Comparison of ENCODE assay signal across 9 mouse cellular contexts in genomic region chr2:28446181-28446514, GRCm38 (mm10). TPM values are rescaled to one million over a fixed set of nuclear protein-coding genes. Genes with fewer than 3 reads are reported as not detected.
A peak's percentile ranks its signal among the peaks of the same experiment; 100 is the strongest.
DNase-seq lines count a peak whose midpoint lies in the region; ATAC-seq lines count a peak whose summit lies in the region.
"Had no signal": no experiment of that assay in that cellular context is flagged by ENCODE, and none has a peak within 500 bp of the region (broad histone marks: within the 10 kb centered on the region; RNA-seq: fewer than 3 reads in every experiment).

No protein-coding gene starts in this region.

- no peaks in the 10 kb centered on the region for H3K9me3 ChIP-seq in erythroblast, embryonic 14.5 days (ENCODE audit: control insufficient read depth, low read length)
- H3K9me3 ChIP-seq in neural tube, embryonic 11.5 days (ENCODE audit: control insufficient read depth, low read length), result no peaks in the 10 kb centered on the region
- H3K9me3 ChIP-seq in limb, embryonic 13.5 days, result no peaks in the 10 kb centered on the region
- H3K9me3 ChIP-seq in stomach, embryonic 16.5 days (replicated peaks; ENCODE audit: control insufficient read depth, low read length), result no peaks in the 10 kb centered on the region

- H3K4me3 ChIP-seq in erythroblast, embryonic 14.5 days (replicated peaks), result peak overlapping the region; percentile 37
- peak overlapping the region; percentile 78 for H3K4me3 ChIP-seq in neural tube, embryonic 11.5 days (ENCODE audit: low read depth, low read length)
- peak overlapping the region; percentile 77 for H3K4me3 ChIP-seq in limb, embryonic 13.5 days
- H3K4me3 ChIP-seq in stomach, embryonic 16.5 days (replicated peaks; ENCODE audit: low read length), result peak overlapping the region; percentile 70

- peak overlapping the region; percentile 99 for H3K4me2 ChIP-seq in neural tube, embryonic 11.5 days (ENCODE audit: low read depth)
- H3K4me2 ChIP-seq in limb, embryonic 13.5 days (replicated peaks), result peak overlapping the region; percentile 92
- H3K4me2 ChIP-seq in stomach, embryonic 16.5 days (ENCODE audit: low read depth, low read length), result peak overlapping the region; percentile 95

- no peak for DNase-seq in neural tube, embryonic 11.5 days (ENCODE audit: low spot score)
- DNase-seq in neural tube, embryonic 10.5 days (ENCODE audit: extremely low spot score, low spot score), result no peak
- no peak for DNase-seq in frontal cortex, postnatal 36 days (ENCODE audit: low spot score in 2 of 2)
- no peak for DNase-seq in layer of hippocampus, adult 9-10 months (ENCODE audit: low spot score)

- H3K36me3 ChIP-seq in erythroblast, embryonic 14.5 days (ENCODE audit: control insufficient read depth), result no peaks in the 10 kb centered on the region
- H3K36me3 ChIP-seq in neural tube, embryonic 11.5 days (ENCODE audit: control insufficient read depth, insufficient read depth, low read length), result no peaks in the 10 kb centered on the region
- H3K36me3 ChIP-seq in limb, embryonic 13.5 days, result peaks cover 20% of the 10 kb centered on the region
- H3K36me3 ChIP-seq in stomach, embryonic 16.5 days (ENCODE audit: control insufficient read depth, insufficient read depth, low read length), result no peaks in the 10 kb centered on the region

- H3K4me1 ChIP-seq in erythroblast, embryonic 14.5 days (ENCODE audit: control insufficient read depth), result no peaks in the 10 kb centered on the region
- peaks cover 8% of the 10 kb centered on the region; the same call in 1 of the 2 replicates for H3K4me1 ChIP-seq in neural tube, embryonic 11.5 days (ENCODE audit: control insufficient read depth, insufficient read depth, low read length)
- peaks cover 15% of the 10 kb centered on the region for H3K4me1 ChIP-seq in limb, embryonic 13.5 days
- peaks cover 3% of the 10 kb centered on the region for H3K4me1 ChIP-seq in stomach, embryonic 16.5 days (ENCODE audit: control insufficient read depth, insufficient read depth, low read length)

- no peak for ATAC-seq in erythroblast, adult 5-6 weeks (replicated peaks; ENCODE audit: low FRiP score, poor library complexity, severe bottlenecking)
- no peak for ATAC-seq in neural tube, embryonic 11.5 days (ENCODE audit: insufficient read depth, low FRiP score, low TSS enrichment)
- ATAC-seq in limb, embryonic 13.5 days (ENCODE audit: low FRiP score, low read depth), result 0 out of 2 replicates have a peak, but pooled peaks have one; percentile 13
- no peak; the same call in 1 of the 2 replicates for ATAC-seq in stomach, embryonic 16.5 days (ENCODE audit: insufficient read depth, low FRiP score)

- peaks cover 44% of the 10 kb centered on the region for H3K27me3 ChIP-seq in erythroblast, embryonic 14.5 days (ENCODE audit: control insufficient read depth)
- no peaks in the 10 kb centered on the region for H3K27me3 ChIP-seq in neural tube, embryonic 11.5 days (ENCODE audit: control insufficient read depth, insufficient read depth, low read length)
- H3K27me3 ChIP-seq in limb, embryonic 13.5 days, result 0 out of 2 replicates have a peak, but pooled peaks cover 2% of the 10 kb centered on the region
- no peaks in the 10 kb centered on the region for H3K27me3 ChIP-seq in stomach, embryonic 16.5 days (ENCODE audit: control insufficient read depth, insufficient read depth, low read length)

- H3K27ac ChIP-seq in neural tube, embryonic 11.5 days (ENCODE audit: low read depth, low read length), result no peak overlapping the region
- peak overlapping the region; percentile 70; the same call in 1 of the 2 replicates for H3K27ac ChIP-seq in limb, embryonic 13.5 days
- peak overlapping the region; percentile 44; the same call in 1 of the 2 replicates for H3K27ac ChIP-seq in stomach, embryonic 16.5 days (ENCODE audit: low read length)

- peak overlapping the region; percentile 81 for H3K9ac ChIP-seq in neural tube, embryonic 11.5 days (ENCODE audit: low read length)
- H3K9ac ChIP-seq in limb, embryonic 13.5 days, result peak overlapping the region; percentile 88
- H3K9ac ChIP-seq in stomach, embryonic 16.5 days (ENCODE audit: low read length), result peak overlapping the region; percentile 87

- 9% methylated on average over 5 of the region's 5 CpGs for WGBS in neural tube, embryonic 11.5 days
- WGBS in limb, embryonic 13.5 days, result 4% methylated on average over 5 of the region's 5 CpGs
- WGBS in stomach, embryonic 16.5 days, result 11% methylated on average over 5 of the region's 5 CpGs

RNA-seq across cellular contexts. Expression of gene Ppp1r26, which starts 0.5 kb away (rescaled TPM):
- 0.01 TPM in 1 of 2 replicates, not detected in the other for polyA plus RNA-seq in erythroblast, embryonic 14.5 days (2012)
- not detected in 2 replicates for total RNA-seq in erythroblast, adult 5-6 weeks (2015; ENCODE audit: low replicate concordance)
- 0.28 TPM in 1 of 2 replicates, not detected in the other for total RNA-seq in erythroblast, adult 5-6 weeks (2017; ENCODE audit: low replicate concordance)
- 4.0 and 5.0 TPM in 2 replicates for polyA plus RNA-seq in neural tube, embryonic 11.5 days (2014; fragmentation: Nextera tagmentation; extraction: Ambion mirVana)
- 6.2 and 7.1 TPM in 2 replicates for polyA plus RNA-seq in limb, embryonic 13.5 days (2015; fragmentation: Nextera tagmentation; extraction: Ambion mirVana)
- polyA plus RNA-seq in stomach, embryonic 16.5 days (2015; fragmentation: Nextera tagmentation; extraction: Ambion mirVana), result 3.3 and 4.2 TPM in 2 replicates

RNA-seq across cellular contexts. Expression of gene 1700007K13Rik, which starts 20.0 kb away (rescaled TPM):
- polyA plus RNA-seq in erythroblast, embryonic 14.5 days (2012), result not detected in 2 replicates
- total RNA-seq in erythroblast, adult 5-6 weeks (2015; ENCODE audit: low replicate concordance), result not detected in 2 replicates
- total RNA-seq in erythroblast, adult 5-6 weeks (2017; ENCODE audit: low replicate concordance), result not detected in 2 replicates
- 0.42 and 0.99 TPM in 2 replicates for polyA plus RNA-seq in neural tube, embryonic 11.5 days (2014; fragmentation: Nextera tagmentation; extraction: Ambion mirVana)
- 0.32 and 0.48 TPM in 2 replicates for polyA plus RNA-seq in limb, embryonic 13.5 days (2015; fragmentation: Nextera tagmentation; extraction: Ambion mirVana)
- polyA plus RNA-seq in stomach, embryonic 16.5 days (2015; fragmentation: Nextera tagmentation; extraction: Ambion mirVana), result 0.80 and 0.99 TPM in 2 replicates

RNA-seq across cellular contexts. Expression of gene Mrps2, which starts 21.7 kb away (rescaled TPM):
- 1.0 and 1.5 TPM in 2 replicates for polyA plus RNA-seq in erythroblast, embryonic 14.5 days (2012)
- 8.2 and 16.9 TPM in 2 replicates for total RNA-seq in erythroblast, adult 5-6 weeks (2015; ENCODE audit: low replicate concordance)
- 3.2 and 7.5 TPM in 2 replicates for total RNA-seq in erythroblast, adult 5-6 weeks (2017; ENCODE audit: low replicate concordance)
- 66.7 and 66.9 TPM in 2 replicates for polyA plus RNA-seq in neural tube, embryonic 11.5 days (2014; fragmentation: Nextera tagmentation; extraction: Ambion mirVana)
- 59.4 and 60.0 TPM in 2 replicates for polyA plus RNA-seq in limb, embryonic 13.5 days (2015; fragmentation: Nextera tagmentation; extraction: Ambion mirVana)
- 53.5 and 54.0 TPM in 2 replicates for polyA plus RNA-seq in stomach, embryonic 16.5 days (2015; fragmentation: Nextera tagmentation; extraction: Ambion mirVana)

RNA-seq across cellular contexts. Expression of gene Gbgt1, which starts 50.5 kb away (rescaled TPM):
- polyA plus RNA-seq in erythroblast, embryonic 14.5 days (2012), result not detected in 2 replicates
- not detected in 2 replicates for total RNA-seq in erythroblast, adult 5-6 weeks (2015; ENCODE audit: low replicate concordance)
- total RNA-seq in erythroblast, adult 5-6 weeks (2017; ENCODE audit: low replicate concordance), result not detected in 2 replicates
- 0.82 TPM in 1 of 2 replicates, not detected in the other for polyA plus RNA-seq in neural tube, embryonic 11.5 days (2014; fragmentation: Nextera tagmentation; extraction: Ambion mirVana)
- 0.94 and 0.95 TPM in 2 replicates for polyA plus RNA-seq in limb, embryonic 13.5 days (2015; fragmentation: Nextera tagmentation; extraction: Ambion mirVana)
- polyA plus RNA-seq in stomach, embryonic 16.5 days (2015; fragmentation: Nextera tagmentation; extraction: Ambion mirVana), result 3.2 and 3.5 TPM in 2 replicates
- polyA plus RNA-seq: C2C12 had no signal

RNA-seq across cellular contexts. Expression of gene Gm10134, which starts 59.7 kb away (rescaled TPM):
- polyA plus RNA-seq in erythroblast, embryonic 14.5 days (2012), result not detected in 2 replicates
- 5.9 TPM in 1 of 2 replicates, not detected in the other for total RNA-seq in erythroblast, adult 5-6 weeks (2015; ENCODE audit: low replicate concordance)
- total RNA-seq in erythroblast, adult 5-6 weeks (2017; ENCODE audit: low replicate concordance), result not detected in 2 replicates
- 1.0 TPM in 1 of 2 replicates, not detected in the other for polyA plus RNA-seq in neural tube, embryonic 11.5 days (2014; fragmentation: Nextera tagmentation; extraction: Ambion mirVana)
- polyA plus RNA-seq in limb, embryonic 13.5 days (2015; fragmentation: Nextera tagmentation; extraction: Ambion mirVana), result 1.4 and 2.5 TPM in 2 replicates
- 7.4 and 8.9 TPM in 2 replicates for polyA plus RNA-seq in stomach, embryonic 16.5 days (2015; fragmentation: Nextera tagmentation; extraction: Ambion mirVana)
- polyA plus RNA-seq: C2C12 had no signal

Comparison
In these comparisons a context has a peak if more than half of its experiments do, and no peak if none do; other contexts are left out.
1. RNA of gene Mrps2, which starts 21.7 kb away (polyA plus RNA-seq): 66.7 to 66.9 TPM in neural tube, embryonic 11.5 days, 59.4 to 60.0 TPM in limb, embryonic 13.5 days and 53.5 to 54.0 TPM in stomach, embryonic 16.5 days; 1.0 to 1.5 TPM in erythroblast, embryonic 14.5 days; every median in the first group is over 10 times any median in the second.
2. Peak in every context shown above with its lines, with median percentiles within 50 percentile points of each other: H3K4me3 ChIP-seq, H3K4me2 ChIP-seq and H3K9ac ChIP-seq.